Mouse (Mus musculus) activated CD4-positive, CD25-positive, alpha-beta regulatory T cell, adult 4 months (primary cell): ENCODE results near the gene Tas2r144. TPM values are rescaled to one million over a fixed set of nuclear protein-coding genes. Genes with fewer than 3 reads are reported as not detected.

Experiments
- polyA plus RNA-seq, 2 experiments: library from polyadenylated mRNA; unstranded; fragments of 100-300 nt; shearing (Covaris generic); gene quantifications; one replicate each; pipeline ENCODE4 v1.2.1; 2017

Gene Tas2r144
- polyA plus RNA-seq, 2 experiments from 2014 or later, result not detected

Other genes with a start within 250 kb of the Tas2r144 start
- gene Sval3, start 247.2 kb upstream of the Tas2r144 start, polyA plus RNA-seq, result not detected
- gene Sva, start 176.9 kb upstream of the Tas2r144 start, polyA plus RNA-seq, result not detected
- under 1 TPM in 1 of 2 experiments, not detected in 1; 0.36 TPM for gene Tas2r139, start 74.4 kb upstream of the Tas2r144 start, polyA plus RNA-seq
- gene Gstk1, start 30.6 kb downstream of the Tas2r144 start, polyA plus RNA-seq, result 1 to 10 TPM; 8.1 to 9.3 TPM
- gene Tmem139, start 46.6 kb downstream of the Tas2r144 start, polyA plus RNA-seq, result not detected
- 10 to 100 TPM; 45.1 to 50.3 TPM for gene Casp2, start 49.7 kb downstream of the Tas2r144 start, polyA plus RNA-seq
- not detected for gene Clcn1, start 71.4 kb downstream of the Tas2r144 start, polyA plus RNA-seq
- gene Fam131b, start 109.3 kb downstream of the Tas2r144 start, polyA plus RNA-seq, result not detected
- 10 to 100 TPM; 62.8 to 78.6 TPM for gene Zyx, start 134.3 kb downstream of the Tas2r144 start, polyA plus RNA-seq
- under 1 TPM in 1 of 2 experiments, not detected in 1; 0.63 TPM for gene Epha1, start 157.9 kb downstream of the Tas2r144 start, polyA plus RNA-seq
- gene Tas2r143, start 184.9 kb downstream of the Tas2r144 start, polyA plus RNA-seq, result not detected
- gene Tas2r135, start 190.1 kb downstream of the Tas2r144 start, polyA plus RNA-seq, result under 1 TPM in 1 of 2 experiments, not detected in 1; 0.52 TPM
- gene Tas2r126, start 219.2 kb downstream of the Tas2r144 start, polyA plus RNA-seq, result not detected
- gene Olfr458, start 249.9 kb downstream of the Tas2r144 start, polyA plus RNA-seq, result not detected